In the genomic region with DNA sequence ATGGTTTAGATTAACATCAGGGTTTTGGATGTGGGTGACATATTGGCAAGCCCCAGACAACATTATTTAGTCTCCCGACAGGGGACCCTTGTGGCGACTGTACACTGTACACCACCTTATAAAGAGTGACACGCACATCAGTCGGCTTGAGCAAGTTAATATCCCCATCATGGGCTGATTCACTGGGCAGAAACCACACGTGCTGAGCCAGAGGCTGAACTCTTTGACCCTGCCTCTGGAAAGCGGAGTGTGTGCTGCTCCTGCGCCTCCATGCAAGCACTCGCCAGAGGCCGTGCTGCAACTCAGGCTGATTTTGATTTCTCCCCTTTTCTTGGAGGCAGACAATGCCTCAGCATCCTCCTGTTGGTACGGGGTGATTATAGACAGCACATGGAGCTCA, we compare ENCODE assay signal across 31 mouse cellular contexts.
DNase-seq lines count a peak whose midpoint lies in the region; ATAC-seq lines count a peak whose summit lies in the region.
"Had no signal": no experiment of that assay in that cellular context is flagged by ENCODE, and none has a peak within 500 bp of the region (broad histone marks: within the 10 kb centered on the region; RNA-seq: fewer than 3 reads in every experiment).

No protein-coding gene starts in this region.

- H3K27me3 ChIP-seq in forebrain, embryonic 10.5 days (ENCODE audit: poor library complexity, severe bottlenecking), result peaks cover 96% of the 10 kb centered on the region
- H3K27me3 ChIP-seq in forebrain, embryonic 14.5 days (replicated peaks; ENCODE audit: control insufficient read depth, insufficient read depth, low read length), result 0 out of 2 replicates have a peak, but pooled peaks cover 1% of the 10 kb centered on the region
- peaks cover 34% of the 10 kb centered on the region for H3K27me3 ChIP-seq in midbrain, embryonic 11.5 days (ENCODE audit: control insufficient read depth, insufficient read depth, low read length)
- peaks cover 34% of the 10 kb centered on the region for H3K27me3 ChIP-seq in midbrain, embryonic 15.5 days (replicated peaks)
- H3K27me3 ChIP-seq in limb, embryonic 10.5 days (ENCODE audit: low read depth, poor library complexity, severe bottlenecking), result peaks cover 24% of the 10 kb centered on the region; the same call in 1 of the 2 replicates

- peaks cover 53% of the 10 kb centered on the region for H3K4me1 ChIP-seq in forebrain, embryonic 10.5 days
- no peaks in the 10 kb centered on the region for H3K4me1 ChIP-seq in forebrain, embryonic 14.5 days (ENCODE audit: control insufficient read depth, insufficient read depth, low read length)
- peaks cover 8% of the 10 kb centered on the region; the same call in 1 of the 2 replicates for H3K4me1 ChIP-seq in midbrain, embryonic 11.5 days (ENCODE audit: control insufficient read depth, insufficient read depth, low read length)
- peaks cover 9% of the 10 kb centered on the region; the same call in 1 of the 2 replicates for H3K4me1 ChIP-seq in midbrain, embryonic 15.5 days
- peaks cover 70% of the 10 kb centered on the region for H3K4me1 ChIP-seq in limb, embryonic 10.5 days
- H3K4me1 ChIP-seq: heart, embryonic 15.5 days; lung, embryonic 15.5 days had no signal

- H3K27ac ChIP-seq in forebrain, embryonic 10.5 days, result peak overlapping the region; percentile 3; the same call in 1 of the 2 replicates
- no peak overlapping the region for H3K27ac ChIP-seq in forebrain, embryonic 14.5 days (ENCODE audit: low read depth, low read length)
- H3K27ac ChIP-seq in midbrain, embryonic 11.5 days (ENCODE audit: low read depth, low read length), result no peak overlapping the region
- H3K27ac ChIP-seq in midbrain, embryonic 15.5 days, result no peak overlapping the region
- peak overlapping the region; percentile 63 for H3K27ac ChIP-seq in limb, embryonic 10.5 days
- H3K27ac ChIP-seq: forebrain, embryonic 12.5 days; heart, embryonic 10.5 days; heart, embryonic 15.5 days; hindbrain, embryonic 13.5 days; kidney, embryonic 15.5 days; limb, embryonic 12.5 days; lung, embryonic 15.5 days; midbrain, embryonic 10.5 days; neural tube, embryonic 13.5 days had no signal

- H3K9me3 ChIP-seq in forebrain, embryonic 10.5 days, result no peaks in the 10 kb centered on the region
- H3K9me3 ChIP-seq in forebrain, embryonic 14.5 days (replicated peaks; ENCODE audit: control insufficient read depth, low read length), result no peaks in the 10 kb centered on the region
- no peaks in the 10 kb centered on the region for H3K9me3 ChIP-seq in midbrain, embryonic 11.5 days (ENCODE audit: control insufficient read depth, low read length)
- no peaks in the 10 kb centered on the region for H3K9me3 ChIP-seq in midbrain, embryonic 15.5 days
- no peaks in the 10 kb centered on the region for H3K9me3 ChIP-seq in limb, embryonic 10.5 days (replicated peaks)
- H3K9me3 ChIP-seq: forebrain, embryonic 12.5 days; heart, embryonic 10.5 days; heart, embryonic 15.5 days; hindbrain, embryonic 13.5 days; kidney, embryonic 15.5 days; limb, embryonic 12.5 days; lung, embryonic 15.5 days; midbrain, embryonic 10.5 days; neural tube, embryonic 13.5 days had no signal

- WGBS in forebrain, embryonic 10.5 days, result 56% methylated on average over 10 of the region's 10 CpGs
- 74% methylated on average over 10 of the region's 10 CpGs for WGBS in forebrain, embryonic 14.5 days
- WGBS in midbrain, embryonic 11.5 days, result 63% methylated on average over 10 of the region's 10 CpGs
- WGBS in midbrain, embryonic 15.5 days, result 48% methylated on average over 10 of the region's 10 CpGs
- 37% methylated on average over 10 of the region's 10 CpGs for WGBS in limb, embryonic 10.5 days

- no peak overlapping the region for H3K4me2 ChIP-seq in forebrain, embryonic 14.5 days (ENCODE audit: low read length)
- no peak overlapping the region for H3K4me2 ChIP-seq in midbrain, embryonic 11.5 days
- H3K4me2 ChIP-seq in midbrain, embryonic 15.5 days, result no peak overlapping the region
- H3K4me2 ChIP-seq: forebrain, embryonic 12.5 days; heart, embryonic 15.5 days; hindbrain, embryonic 13.5 days; kidney, embryonic 15.5 days; liver, embryonic 11.5 days; lung, embryonic 15.5 days; neural tube, embryonic 13.5 days had no signal

- no peak for DNase-seq in forebrain, embryonic 10.5 days (ENCODE audit: extremely low spot score, low spot score)
- DNase-seq in forebrain, embryonic 14.5 days (ENCODE audit: low spot score), result no peak
- DNase-seq in midbrain, embryonic 11.5 days (ENCODE audit: low spot score, missing footprints), result peak; percentile 51
- peak; percentile 47 for DNase-seq in embryo, embryonic 11 days
- DNase-seq in limb, embryonic 10.5 days (ENCODE audit: low spot score), result peak; percentile 46
- no peak for DNase-seq in spleen, adult 18-20 months
- DNase-seq: adrenal gland, adult 8-10 months; cerebellum, adult 2 months; cerebellum, postnatal 25 days; gastrocnemius, postnatal 14 days; heart, postnatal 36 days; kidney, adult 18-20 months; kidney, postnatal 25 days; layer of hippocampus, adult 9-11 months; right cerebral cortex, postnatal 25 days; thymus, adult 2 months; thymus, postnatal 36 days had no signal

- H3K9ac ChIP-seq in forebrain, embryonic 14.5 days (ENCODE audit: low read length), result no peak overlapping the region
- no peak overlapping the region for H3K9ac ChIP-seq in midbrain, embryonic 11.5 days (ENCODE audit: low read length)
- H3K9ac ChIP-seq in midbrain, embryonic 15.5 days, result no peak overlapping the region
- H3K9ac ChIP-seq: forebrain, embryonic 12.5 days; heart, embryonic 15.5 days; hindbrain, embryonic 13.5 days; kidney, embryonic 15.5 days; limb, embryonic 12.5 days; lung, embryonic 15.5 days; neural tube, embryonic 13.5 days had no signal

- H3K4me3 ChIP-seq in forebrain, embryonic 10.5 days, result no peak overlapping the region
- no peak overlapping the region for H3K4me3 ChIP-seq in forebrain, embryonic 14.5 days (ENCODE audit: low read depth, low read length)
- H3K4me3 ChIP-seq in midbrain, embryonic 11.5 days (ENCODE audit: low read depth, low read length), result no peak overlapping the region
- no peak overlapping the region for H3K4me3 ChIP-seq in midbrain, embryonic 15.5 days
- H3K4me3 ChIP-seq in limb, embryonic 10.5 days, result no peak overlapping the region
- H3K4me3 ChIP-seq: forebrain, embryonic 12.5 days; heart, embryonic 10.5 days; heart, embryonic 15.5 days; hindbrain, embryonic 13.5 days; kidney, embryonic 15.5 days; limb, embryonic 12.5 days; lung, embryonic 15.5 days; midbrain, embryonic 10.5 days; myocyte; neural tube, embryonic 13.5 days had no signal

- no peak for ATAC-seq in forebrain, embryonic 14.5 days
- ATAC-seq in midbrain, embryonic 11.5 days (ENCODE audit: low FRiP score), result no peak
- ATAC-seq in midbrain, embryonic 15.5 days (replicated peaks), result no peak
- ATAC-seq in erythroid progenitor cell, adult 5-6 weeks (replicated peaks; ENCODE audit: low FRiP score, poor library complexity, severe bottlenecking), result no peak
- ATAC-seq: activated CD4-positive, CD25-positive, alpha-beta regulatory T cell, adult 4 months had no signal

- H3K36me3 ChIP-seq in forebrain, embryonic 10.5 days (replicated peaks), result no peaks in the 10 kb centered on the region
- no peaks in the 10 kb centered on the region for H3K36me3 ChIP-seq in forebrain, embryonic 14.5 days (ENCODE audit: control insufficient read depth, insufficient read depth, low read length)
- no peaks in the 10 kb centered on the region for H3K36me3 ChIP-seq in midbrain, embryonic 11.5 days (ENCODE audit: control insufficient read depth, insufficient read depth, low read length)
- H3K36me3 ChIP-seq in midbrain, embryonic 15.5 days (replicated peaks), result no peaks in the 10 kb centered on the region
- H3K36me3 ChIP-seq in limb, embryonic 10.5 days, result no peaks in the 10 kb centered on the region
- H3K36me3 ChIP-seq: forebrain, embryonic 12.5 days; heart, embryonic 10.5 days; heart, embryonic 15.5 days; hindbrain, embryonic 13.5 days; kidney, embryonic 15.5 days; limb, embryonic 12.5 days; lung, embryonic 15.5 days; midbrain, embryonic 10.5 days; neural tube, embryonic 13.5 days had no signal

Comparison
In these comparisons a context has a peak if more than half of its experiments do, and no peak if none do; other contexts are left out.
1. H3K27ac ChIP-seq: peak in forebrain, embryonic 10.5 days (single experiment) and limb, embryonic 10.5 days (single experiment); none in forebrain, embryonic 14.5 days (single experiment), midbrain, embryonic 11.5 days (single experiment) and midbrain, embryonic 15.5 days (single experiment).
2. DNase-seq: peak in midbrain, embryonic 11.5 days (single experiment), embryo, embryonic 11 days (single experiment) and limb, embryonic 10.5 days (single experiment); none in forebrain, embryonic 10.5 days (single experiment), forebrain, embryonic 14.5 days (single experiment) and spleen, adult 18-20 months (0 of 2).